Mouse (Mus musculus): ENCODE measurements around the gene Dchs2.

DNA sequence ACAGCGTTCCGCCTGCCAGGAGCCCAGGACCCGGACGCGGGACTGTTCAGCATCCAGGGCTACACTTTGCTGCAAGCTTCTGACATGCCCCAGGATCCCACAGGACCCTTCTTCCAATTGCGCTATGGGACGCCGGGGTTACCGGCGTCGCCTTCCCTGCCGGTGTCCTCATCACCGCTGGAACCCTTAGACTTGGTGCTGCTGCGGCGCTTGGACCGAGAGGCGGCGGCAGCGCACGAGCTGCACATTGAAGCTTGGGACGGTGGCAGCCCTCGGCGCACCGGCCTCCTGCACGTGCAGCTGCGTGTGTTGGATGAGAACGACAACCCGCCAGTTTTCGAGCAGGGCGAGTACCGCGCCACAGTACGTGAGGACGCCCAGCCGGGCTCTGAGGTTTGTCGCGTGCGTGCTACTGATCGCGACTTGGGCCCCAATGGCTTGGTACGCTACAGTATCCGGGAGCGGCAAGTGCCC, 738 bp downstream of the Dchs2 start:
- TF ChIP-seq CTCF (IDR thresholded peaks at IDR 0.05; ENCODE audit: low read depth), result no peak
- no peak for TF ChIP-seq EP300 (IDR thresholded peaks at IDR 0.05; ENCODE audit: low read depth)

All from liver, embryonic 14.5 days (tissue).